Mouse (Mus musculus) limb, embryonic 14.5 days (tissue): ENCODE measurements around the gene Erf. TPM values are rescaled to one million over a fixed set of nuclear protein-coding genes. Genes with fewer than 3 reads are reported as not detected.
"Not testable (repeated sequence)": the region's sequence is repeated elsewhere in the genome, so short reads cannot be mapped to it uniquely, and the experiment has no call there.

Experiments used
- ATAC-seq: fragments of 200-750 bp; cut with Nextera tagmentation; 2 replicates; pipeline ENCODE4 v1.8.0; 2017; ENCODE audit warnings: low read depth, moderate number of reproducible peaks, moderate TSS enrichment; ENCODE audit not compliant: low FRiP score
- DNase-seq: peaks from one replicate; pipeline ENCODE4 v3.0.0-alpha.2; 2015; ENCODE audit warnings: low spot score
- H3K27ac ChIP-seq: fragments of 300-500 bp; sonication (generic); replicated peaks from 2 replicates; pipeline ENCODE4 v1.5.1; 2014; ENCODE audit warnings: low read depth, mild to moderate bottlenecking, low read length, moderate library complexity, mixed read lengths
- H3K27me3 ChIP-seq: fragments of 300-500 bp; sonication (generic); 2 replicates; pipeline ENCODE4 v1.6.1; 2014; ENCODE audit warnings: low read length, mixed read lengths; ENCODE audit not compliant: control insufficient read depth, insufficient read depth
- H3K36me3 ChIP-seq: fragments of 300-500 bp; sonication (generic); 2 replicates; pipeline ENCODE4 v1.6.1; 2014; ENCODE audit warnings: mild to moderate bottlenecking, low read length, moderate library complexity, mixed read lengths; ENCODE audit not compliant: control insufficient read depth, insufficient read depth
- H3K4me1 ChIP-seq: fragments of 300-500 bp; sonication (generic); 2 replicates; pipeline ENCODE4 v1.6.1; 2014; ENCODE audit warnings: antibody characterized with exemption, low read length, mixed read lengths; ENCODE audit not compliant: control insufficient read depth, insufficient read depth
- H3K4me2 ChIP-seq: fragments of 300-500 bp; sonication (generic); replicated peaks from 2 replicates; pipeline ENCODE4 v1.6.1; 2014; ENCODE audit warnings: low read depth, mild to moderate bottlenecking, low read length, moderate library complexity; ENCODE audit not compliant: severe bottlenecking
- H3K4me3 ChIP-seq: fragments of 300-500 bp; sonication (generic); replicated peaks from 2 replicates; pipeline ENCODE4 v1.5.1; 2014; ENCODE audit warnings: low read length
- H3K9ac ChIP-seq: fragments of 300-500 bp; sonication (generic); 2 replicates; pipeline ENCODE4 v1.6.1; 2014; ENCODE audit warnings: mild to moderate bottlenecking, low read depth, low read length, moderate library complexity; ENCODE audit not compliant: severe bottlenecking
- H3K9me3 ChIP-seq: fragments of 300-500 bp; sonication (generic); 2 replicates; pipeline ENCODE4 v1.6.1; 2016; ENCODE audit warnings: low read length; ENCODE audit not compliant: control insufficient read depth
- POLR2A ChIP-seq: fragments of 200-500 bp; IDR thresholded peaks from 2 replicates; pipeline ENCODE4 v1.8.0; 2012; ENCODE audit warnings: inconsistent platforms, mild to moderate bottlenecking, moderate library complexity, borderline replicate concordance; ENCODE audit not compliant: insufficient read depth, insufficient read length; ENCODE audit errors: extremely low read depth
- WGBS: fragments of 180-500 bp; shearing (Covaris S2); extraction: QIAGEN DNeasy Blood & Tissue Kit; methylation state at CpG from one replicate; pipeline ENCODE4 v1.1.7; 2014; 5-methylcytosine and 5-hydroxymethylcytosine counted together
- polyA plus RNA-seq, 2 experiments: library from polyadenylated mRNA; depleted of rRNA in 1 of 2; stranded (reverse) in 1 of 2; unstranded in 1 of 2; fragments of >200 nt; fragmentation: Nextera tagmentation in 1 of 2; extraction: Ambion mirVana in 1 of 2; gene quantifications; 2 replicates each; pipeline versions ENCODE4 v1.2.1 to v1.2.3; 2012 to 2014

Gene Erf
- polyA plus RNA-seq, 2 experiments = 33.2 to 99.2 TPM

- Histone ChIP-seq H3K27ac (no peak overlapping the region), H3K4me3 (0 out of 2 replicates have a peak overlapping the region, but pooled peaks have one; percentile 79), H3K36me3 (peaks cover 4% of the 10 kb centered on the region), H3K9me3 (no peaks in the 10 kb centered on the region), H3K4me2 (peak overlapping the region; percentile 54; the same call in 1 of the 2 replicates), H3K4me1 (peaks cover 17% of the 10 kb centered on the region), H3K9ac (no peak overlapping the region), H3K27me3 (no peaks in the 10 kb centered on the region)
- ATAC-seq (no peak), DNase-seq (no peak)
- 89% methylated on average over 8 of the region's 8 CpGs for WGBS
- TF ChIP-seq POLR2A = no peak
These were observed 15.8 kb upstream of the Erf start for GRCm38 (mm10) chr7:25266180-25266962.

DNA sequence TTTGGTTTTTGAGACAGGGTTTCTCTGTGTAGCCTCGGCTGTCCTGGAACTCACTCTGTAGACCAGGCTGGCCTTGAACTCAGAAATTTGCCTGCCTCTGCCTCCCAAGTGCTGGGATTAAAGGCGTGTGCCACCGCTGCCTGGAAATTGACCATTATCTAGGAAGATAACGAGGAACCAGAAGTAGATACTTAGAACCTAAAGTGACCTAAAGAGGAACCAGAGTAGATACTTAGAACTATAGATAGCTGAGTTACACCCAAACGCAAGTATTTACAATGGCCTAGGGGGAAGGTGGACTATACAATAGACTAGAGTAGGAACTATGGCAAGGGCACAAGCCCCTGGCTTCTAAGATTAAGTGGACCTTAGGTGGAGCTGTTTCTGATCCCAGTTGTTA, 15.2 kb upstream of the Erf start:
- not testable (repeated sequence) for DNase-seq, ATAC-seq, H3K9me3 ChIP-seq, H3K4me3 ChIP-seq, H3K9ac ChIP-seq, H3K27me3 ChIP-seq, H3K36me3 ChIP-seq, H3K27ac ChIP-seq, H3K4me2 ChIP-seq
- WGBS = 84% methylated on average over 5 of the region's 5 CpGs
- peaks cover 17% of the 10 kb centered on the region for H3K4me1 ChIP-seq

DNA sequence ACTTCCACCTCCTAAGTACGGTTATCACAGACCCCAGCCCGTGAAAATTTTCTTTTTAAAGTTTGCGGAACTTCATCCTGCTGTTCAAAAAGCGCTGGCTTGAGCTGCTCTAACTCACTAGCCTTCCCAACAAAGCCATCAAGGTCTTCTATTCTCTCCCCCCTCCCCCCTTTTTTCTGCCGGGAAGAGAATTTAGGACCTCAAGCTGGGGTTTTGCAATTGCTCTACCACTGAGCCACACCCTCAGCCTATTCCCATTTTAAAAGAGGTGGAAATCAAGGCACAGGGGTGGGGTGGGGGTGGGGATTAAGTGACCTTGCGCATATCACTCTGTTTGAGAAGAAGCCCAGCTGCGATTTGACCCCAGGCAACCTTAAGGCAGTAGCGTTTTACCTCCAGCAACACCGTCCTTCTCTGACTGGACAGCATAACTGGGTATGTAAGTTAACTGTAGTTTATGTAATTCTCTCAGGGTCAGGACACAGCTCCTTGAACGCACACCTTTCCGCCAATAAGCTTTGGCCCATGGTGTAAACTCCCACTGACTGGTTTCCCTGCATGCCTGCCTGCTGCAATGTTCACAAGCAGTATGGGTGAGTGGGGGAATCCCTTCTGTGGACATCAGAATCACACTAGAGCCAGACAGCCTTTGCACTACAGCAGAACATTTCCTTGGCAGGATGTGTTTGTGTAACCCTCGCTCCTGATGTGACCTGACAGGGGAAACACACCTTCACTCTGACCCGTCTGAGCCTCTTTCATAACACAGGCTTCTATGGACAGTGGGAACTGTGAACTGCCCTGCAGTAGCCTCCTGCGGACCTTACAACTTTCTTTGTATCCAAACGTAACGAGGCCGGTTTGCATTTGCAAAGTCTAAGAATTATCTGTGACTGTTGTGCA, 13.7 kb upstream of the Erf start:
- 33% methylated on average over 17 of the region's 17 CpGs for WGBS
- Histone ChIP-seq H3K4me3 (no peak overlapping the region), H3K4me2 (no peak overlapping the region), H3K27ac (no peak overlapping the region), H3K27me3 (no peaks in the 10 kb centered on the region), H3K4me1 (peaks cover 8% of the 10 kb centered on the region), H3K9ac (no peak overlapping the region), H3K36me3 (no peaks in the 10 kb centered on the region), H3K9me3 (no peaks in the 10 kb centered on the region)
- DNase-seq (no peak), ATAC-seq (no peak)
- no peak for TF ChIP-seq POLR2A

GRCm38 (mm10) chr7:25261896-25262295, 11.3 kb upstream of the Erf start:
- H3K4me2 ChIP-seq = no peak overlapping the region
- H3K36me3 ChIP-seq = no peaks in the 10 kb centered on the region
- 0 out of 2 replicates have a peak, but pooled peaks cover 2% of the 10 kb centered on the region for H3K4me1 ChIP-seq
- H3K27ac ChIP-seq = no peak overlapping the region
- no peak for DNase-seq
- no peak overlapping the region for H3K9ac ChIP-seq
- no peak for TF ChIP-seq POLR2A
- 89% methylated on average over 1 of the region's 1 CpGs for WGBS
- H3K4me3 ChIP-seq = no peak overlapping the region
- no peaks in the 10 kb centered on the region for H3K9me3 ChIP-seq
- no peak for ATAC-seq
- no peaks in the 10 kb centered on the region for H3K27me3 ChIP-seq

GRCm38 (mm10) chr7:25251822-25252221, 1.3 kb upstream of the Erf start:
- Histone ChIP-seq H3K36me3 (no peaks in the 10 kb centered on the region), H3K9me3 (no peaks in the 10 kb centered on the region), H3K27ac (peak overlapping the region; percentile 97), H3K4me1 (peaks cover 27% of the 10 kb centered on the region), H3K9ac (peak overlapping the region; percentile 91), H3K27me3 (no peaks in the 10 kb centered on the region), H3K4me3 (peak overlapping the region; percentile 99), H3K4me2 (peak overlapping the region; percentile 95)
- ATAC-seq = no peak
- WGBS = 18% methylated on average over 8 of the region's 8 CpGs
- DNase-seq = no peak
- no peak for TF ChIP-seq POLR2A
